Mouse (Mus musculus): Measurements from ENCODE around the gene Itgb6.

Itgb6 gene

DNA sequence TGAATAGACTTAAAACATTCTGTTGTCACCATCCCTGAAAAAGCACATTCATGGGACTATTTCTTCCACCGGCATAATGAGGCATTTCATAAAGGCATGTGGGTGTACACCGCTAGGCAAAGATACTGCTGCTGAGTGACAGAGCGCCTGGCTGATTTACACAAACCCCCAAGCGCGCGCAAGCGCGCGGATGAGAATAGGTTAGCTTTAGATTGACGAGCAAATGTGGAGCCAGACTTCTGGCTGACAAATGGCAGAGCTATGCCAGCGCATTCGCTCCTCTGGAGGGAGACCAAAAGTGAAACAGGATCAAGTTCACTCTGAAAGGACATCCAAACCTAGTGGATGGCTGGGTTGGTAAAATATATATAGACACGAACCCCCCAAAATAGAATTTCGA lies at the start of gene Itgb6:
TSS of gene Itgb6 (minus strand) at position 130 of the 400 bp plus-strand sequence.
- no peak for DNase-seq (ENCODE audit: low read depth, low spot score)

DNA sequence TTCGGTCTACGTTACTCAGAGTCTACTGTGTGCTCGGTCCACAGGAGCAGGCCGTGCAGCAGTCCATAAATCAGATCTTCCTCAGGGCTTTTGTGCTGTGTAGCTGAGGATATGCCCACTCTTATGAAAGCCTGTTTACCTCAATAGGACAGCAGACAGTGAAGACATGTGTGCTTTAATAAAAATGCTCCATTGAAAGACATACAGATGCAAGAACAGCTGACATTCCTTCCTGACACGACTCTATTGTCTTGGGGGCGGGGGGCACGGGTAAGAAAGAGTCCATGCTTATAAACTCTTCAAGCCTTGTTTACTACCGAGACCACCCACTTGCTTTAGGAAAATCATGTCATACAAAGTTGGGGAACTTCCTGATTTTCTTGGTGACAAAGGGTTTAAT lies 44.0 kb upstream of the Itgb6 start:
- DNase-seq (ENCODE audit: low read depth, low spot score): no peak

- DNase-seq (ENCODE audit: low read depth, low spot score): no peak
These were observed 33.8 kb upstream of the Itgb6 start for GRCm38 (mm10) chr2:60756218-60756617.

GRCm38 (mm10) chr2:60755101-60755500 lies 32.7 kb upstream of the Itgb6 start:
- no peak for DNase-seq (ENCODE audit: low read depth, low spot score)

DNA sequence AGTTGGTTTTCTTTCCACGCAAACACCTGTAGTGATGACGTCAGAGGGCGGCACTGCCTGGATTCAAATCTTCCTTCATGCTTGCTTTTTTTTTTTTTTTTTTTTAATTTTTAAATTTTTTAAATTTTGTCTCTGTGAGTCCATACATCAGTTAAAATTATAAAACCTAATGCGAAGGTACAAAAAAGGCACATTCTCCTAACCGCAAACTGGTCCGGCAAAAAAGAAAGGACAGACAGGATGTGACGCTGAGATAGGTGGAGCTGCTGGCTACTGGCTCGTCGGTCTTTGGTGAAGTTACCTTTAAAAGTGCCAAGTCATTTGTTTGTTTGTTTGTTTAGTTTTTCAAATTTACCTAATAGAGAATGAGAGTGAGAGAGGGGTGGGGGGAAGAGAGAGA lies 28.8 kb upstream of the Itgb6 start:
- DNase-seq (ENCODE audit: low read depth, low spot score): no peak

DNA sequence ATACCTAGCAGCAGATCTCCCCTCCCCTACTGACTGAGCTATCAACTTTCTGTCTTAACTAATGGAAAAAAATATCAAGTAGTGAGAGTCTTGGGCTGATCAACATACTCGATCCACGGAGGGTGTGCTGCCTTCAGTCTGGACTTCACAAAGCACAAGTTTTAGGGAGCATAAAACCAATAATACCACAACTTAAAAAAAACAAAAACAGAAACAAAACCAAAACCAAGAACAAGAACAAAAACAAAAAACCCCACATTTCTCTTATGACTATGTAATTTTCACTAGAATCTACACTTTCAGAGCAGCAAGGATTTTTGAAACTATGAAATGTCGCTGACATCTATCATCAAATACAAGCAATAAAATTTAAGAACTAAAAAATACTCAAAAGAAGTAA lies 28.1 kb upstream of the Itgb6 start:
- DNase-seq (ENCODE audit: low read depth, low spot score): no peak

DNA sequence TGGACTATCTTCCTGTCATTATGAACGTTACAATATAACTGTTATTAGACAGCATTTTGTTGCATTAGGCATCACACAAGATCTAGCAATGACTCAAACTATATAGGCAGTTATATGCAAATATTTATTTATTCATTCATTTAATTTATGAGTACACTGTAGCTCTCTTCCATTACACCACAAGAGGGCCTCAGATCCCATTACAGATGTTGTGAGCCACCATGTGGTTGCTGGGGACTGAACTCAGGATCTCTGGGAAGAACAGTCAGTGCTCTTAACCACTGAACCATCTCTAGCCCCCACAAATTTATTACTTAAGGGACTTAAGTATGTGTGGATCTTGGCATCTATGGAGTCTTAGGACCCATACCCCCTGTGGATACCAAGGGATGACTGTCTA lies 26.1 kb upstream of the Itgb6 start:
- DNase-seq (ENCODE audit: low read depth, low spot score): no peak

- DNase-seq (ENCODE audit: low read depth, low spot score): no peak
These were observed 25.1 kb upstream of the Itgb6 start for GRCm38 (mm10) chr2:60747590-60747989.

DNA sequence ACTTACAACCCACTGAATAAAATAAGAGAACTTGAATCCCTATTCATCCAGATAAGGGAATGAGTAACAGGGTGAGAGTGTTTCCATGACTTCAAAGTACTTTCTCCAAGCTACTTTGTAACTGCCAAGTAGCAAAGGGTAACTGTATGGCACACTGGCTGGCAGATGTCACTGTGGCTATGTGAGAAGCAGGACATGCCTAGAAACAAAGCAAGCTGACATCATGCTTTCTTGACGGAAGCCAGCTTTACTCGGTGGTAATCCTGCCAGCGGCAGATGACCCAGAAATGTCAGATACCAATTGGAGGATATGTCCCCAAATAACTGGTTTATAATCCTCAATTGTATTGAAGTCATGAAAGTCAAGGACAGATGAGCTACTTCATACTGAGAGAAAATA lies 22.2 kb upstream of the Itgb6 start:
- no peak for DNase-seq (ENCODE audit: low read depth, low spot score)

- DNase-seq (ENCODE audit: low read depth, low spot score): no peak
These were observed 17.1 kb upstream of the Itgb6 start for GRCm38 (mm10) chr2:60739389-60740137.

GRCm38 (mm10) chr2:60730929-60731328 lies 8.5 kb upstream of the Itgb6 start:
- DNase-seq (ENCODE audit: low read depth, low spot score): no peak

GRCm38 (mm10) chr2:60730024-60730423 lies 7.6 kb upstream of the Itgb6 start:
- DNase-seq (ENCODE audit: low read depth, low spot score): no peak

GRCm38 (mm10) chr2:60728902-60729585 lies 6.6 kb upstream of the Itgb6 start:
- DNase-seq (ENCODE audit: low read depth, low spot score): no peak

DNA sequence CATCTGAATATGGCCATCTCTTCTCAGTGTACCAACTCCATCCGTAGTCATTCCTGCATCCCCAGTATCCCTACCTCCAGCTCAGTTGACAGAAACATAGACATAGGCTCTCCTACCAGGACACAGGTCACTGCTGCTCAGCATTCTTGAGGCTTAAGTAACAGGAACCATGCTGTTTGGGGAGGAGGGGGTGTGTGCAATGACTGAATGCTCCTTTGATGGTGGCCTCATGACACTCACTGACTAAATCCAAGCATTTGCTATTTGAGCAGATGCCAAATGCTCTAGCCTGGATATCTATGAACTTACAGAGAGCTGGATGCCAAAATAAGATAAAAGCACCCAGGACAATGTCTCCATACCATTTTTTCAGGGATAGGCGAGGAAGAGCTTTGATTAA lies 2.2 kb upstream of the Itgb6 start:
- no peak for DNase-seq (ENCODE audit: low read depth, low spot score)

GRCm38 (mm10) chr2:60722967-60723366 lies 524 bp upstream of the Itgb6 start:
- DNase-seq (ENCODE audit: low read depth, low spot score): no peak

- DNase-seq (ENCODE audit: low read depth, low spot score): no peak
These were observed 1.5 kb downstream of the Itgb6 start for GRCm38 (mm10) chr2:60720906-60721305.

GRCm38 (mm10) chr2:60720205-60720604 lies 2.2 kb downstream of the Itgb6 start:
- DNase-seq (ENCODE audit: low read depth, low spot score): no peak

- DNase-seq (ENCODE audit: low read depth, low spot score): no peak
These were observed 5.1 kb downstream of the Itgb6 start for GRCm38 (mm10) chr2:60717348-60717747.

- no peak for DNase-seq (ENCODE audit: low read depth, low spot score)
These were observed 5.9 kb downstream of the Itgb6 start for GRCm38 (mm10) chr2:60716549-60716948.

DNA sequence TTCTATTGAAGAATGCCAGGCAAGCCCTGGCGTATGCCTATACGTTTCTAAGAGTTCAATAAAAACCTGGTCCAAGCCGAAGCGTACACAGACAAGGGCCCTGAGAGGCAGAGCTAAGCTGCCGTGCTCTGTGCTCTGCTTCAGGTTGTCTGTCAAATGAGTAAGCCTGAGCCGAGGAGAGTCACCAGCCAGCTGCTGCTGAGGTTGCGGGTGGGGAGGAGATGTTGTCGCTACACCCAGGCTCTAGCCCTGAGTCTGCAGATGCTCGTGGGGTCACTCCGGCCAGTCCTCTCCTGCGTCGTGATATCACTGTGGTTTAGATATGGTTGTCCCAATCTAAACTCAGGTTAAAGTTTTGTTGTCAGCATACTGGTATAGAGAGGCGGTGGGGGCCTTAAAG lies 6.7 kb downstream of the Itgb6 start:
- no peak for DNase-seq (ENCODE audit: low read depth, low spot score)

- no peak for DNase-seq (ENCODE audit: low read depth, low spot score)
These were observed 7.4 kb downstream of the Itgb6 start for GRCm38 (mm10) chr2:60714971-60715502.

DNA sequence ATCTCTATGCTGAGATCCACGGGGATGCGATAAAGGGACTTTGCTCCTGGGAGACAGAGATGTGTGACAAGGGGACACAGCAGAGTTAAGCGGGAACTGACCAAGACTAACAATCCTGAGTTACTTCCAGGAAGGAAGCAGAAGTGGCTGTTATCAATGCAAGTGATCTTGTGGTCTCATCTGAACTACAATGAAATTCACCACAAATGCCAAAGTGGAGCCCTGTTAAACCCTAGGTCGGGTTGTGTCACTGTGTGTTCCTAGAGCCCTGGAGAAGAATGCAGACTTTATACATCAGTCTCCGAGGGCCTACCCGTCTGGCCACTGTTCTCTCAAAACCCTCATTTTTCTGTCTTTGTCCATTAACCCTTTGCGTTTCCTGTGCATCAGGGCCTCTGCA lies 8.0 kb downstream of the Itgb6 start:
- no peak for DNase-seq (ENCODE audit: low read depth, low spot score)

DNA sequence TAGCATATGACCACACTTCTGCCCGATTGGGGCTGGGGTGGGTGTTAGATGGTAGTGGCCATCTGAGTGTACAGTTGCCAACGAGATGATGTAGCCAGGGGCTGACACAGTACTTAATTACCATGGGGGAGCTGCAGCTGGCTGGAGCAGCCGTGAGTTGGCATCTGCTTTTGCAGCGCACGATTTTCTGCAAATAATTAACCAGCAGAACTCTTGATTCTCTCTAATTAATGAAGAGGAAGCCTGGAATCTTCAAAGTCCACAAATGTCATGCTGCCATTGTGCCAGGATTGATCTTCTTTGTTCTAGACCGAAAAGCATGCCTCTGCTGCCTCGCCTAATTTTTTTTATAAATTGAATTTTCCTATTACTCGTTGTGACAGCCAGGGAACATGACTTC lies 8.6 kb downstream of the Itgb6 start:
- no peak for DNase-seq (ENCODE audit: low read depth, low spot score)

Data from retina, postnatal 7 days (tissue).